Mouse (Mus musculus): ENCODE results near the gene Pdcd1lg2. TPM values are rescaled to one million over a fixed set of nuclear protein-coding genes. Genes with fewer than 3 reads are reported as not detected.

Pdcd1lg2 gene
- polyA plus RNA-seq, 1 experiment from 2014 or later: not detected

GRCm38 (mm10) chr19:29391279-29391678 is 19.4 kb upstream of the Pdcd1lg2 start:
- 73% methylated on average over 4 of the region's 4 CpGs for WGBS
- no peak overlapping the region for H3K4me3 ChIP-seq (ENCODE audit: low read depth, low read length)
- H3K4me2 ChIP-seq (ENCODE audit: low read length): no peak overlapping the region
- ATAC-seq (replicated peaks; ENCODE audit: low FRiP score, low TSS enrichment, low read depth): no peak
- no peak for DNase-seq (ENCODE audit: low spot score)
- H3K9ac ChIP-seq (ENCODE audit: low read length): no peak overlapping the region
- H3K4me1 ChIP-seq (replicated peaks; ENCODE audit: control insufficient read depth, insufficient read depth, low read length): no peaks in the 10 kb centered on the region
- H3K27me3 ChIP-seq (replicated peaks; ENCODE audit: control insufficient read depth, insufficient read depth, low read length): no peaks in the 10 kb centered on the region
- H3K36me3 ChIP-seq (ENCODE audit: control insufficient read depth, insufficient read depth, low read length): no peaks in the 10 kb centered on the region
- H3K9me3 ChIP-seq (ENCODE audit: control insufficient read depth, low read length): no peaks in the 10 kb centered on the region
- no peak overlapping the region for H3K27ac ChIP-seq (ENCODE audit: low read depth)

DNA sequence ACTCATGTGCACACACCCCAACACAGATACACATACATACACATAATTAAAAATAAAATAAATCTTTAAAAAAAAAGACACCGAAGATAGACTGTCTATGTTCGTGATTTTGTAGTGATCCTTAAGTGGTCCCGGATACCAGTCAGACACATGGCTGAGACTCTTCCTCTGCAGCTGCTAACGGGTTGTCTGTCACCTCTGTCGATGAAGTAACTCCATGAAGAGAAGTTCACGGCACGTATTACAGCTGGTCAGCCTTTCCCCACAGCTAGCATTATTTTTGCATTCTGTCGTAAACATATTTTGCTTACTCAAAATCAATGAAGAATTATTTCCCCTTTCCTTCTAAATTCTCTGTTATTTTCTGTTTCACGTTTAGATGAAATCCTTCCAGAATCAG is 17.4 kb upstream of the Pdcd1lg2 start:
- no peaks in the 10 kb centered on the region for H3K36me3 ChIP-seq (ENCODE audit: control insufficient read depth, insufficient read depth, low read length)
- no peak overlapping the region for H3K27ac ChIP-seq (ENCODE audit: low read depth)
- no peak overlapping the region for H3K9ac ChIP-seq (ENCODE audit: low read length)
- peaks cover 6% of the 10 kb centered on the region for H3K9me3 ChIP-seq (ENCODE audit: control insufficient read depth, low read length)
- no peak overlapping the region for H3K4me2 ChIP-seq (ENCODE audit: low read length)
- WGBS: 83% methylated on average over 9 of the region's 9 CpGs
- no peaks in the 10 kb centered on the region for H3K27me3 ChIP-seq (replicated peaks; ENCODE audit: control insufficient read depth, insufficient read depth, low read length)
- ATAC-seq (replicated peaks; ENCODE audit: low FRiP score, low TSS enrichment, low read depth) (no peak), DNase-seq (ENCODE audit: low spot score) (no peak)
- H3K4me1 ChIP-seq (replicated peaks; ENCODE audit: control insufficient read depth, insufficient read depth, low read length): no peaks in the 10 kb centered on the region
- no peak overlapping the region for H3K4me3 ChIP-seq (ENCODE audit: low read depth, low read length)

DNA sequence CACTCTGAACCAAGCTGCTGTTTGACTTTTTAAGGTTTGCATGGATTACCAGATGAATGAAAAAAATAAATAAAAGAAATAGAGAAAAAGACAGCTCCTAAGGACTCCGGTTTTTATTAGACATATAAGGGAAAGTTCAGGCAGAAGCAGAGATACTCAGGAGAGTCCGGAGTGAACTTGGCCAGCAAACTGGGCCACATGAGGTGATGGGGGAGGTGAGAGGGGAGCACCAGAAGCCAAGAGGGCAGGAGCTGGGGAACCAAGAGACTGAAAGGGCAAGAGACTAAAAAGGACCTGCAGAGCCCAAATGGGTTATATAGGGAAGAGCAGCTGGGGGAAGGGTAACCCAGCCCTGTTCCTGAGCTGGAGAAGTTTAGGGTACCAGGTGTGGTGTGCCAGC is 16.0 kb upstream of the Pdcd1lg2 start:
- Histone ChIP-seq H3K9me3 (ENCODE audit: control insufficient read depth, low read length) (peaks cover 7% of the 10 kb centered on the region), H3K4me1 (replicated peaks; ENCODE audit: control insufficient read depth, insufficient read depth, low read length) (no peaks in the 10 kb centered on the region), H3K9ac (ENCODE audit: low read length) (no peak overlapping the region), H3K4me3 (ENCODE audit: low read depth, low read length) (no peak overlapping the region), H3K4me2 (ENCODE audit: low read length) (no peak overlapping the region), H3K27ac (ENCODE audit: low read depth) (no peak overlapping the region), H3K27me3 (replicated peaks; ENCODE audit: control insufficient read depth, insufficient read depth, low read length) (no peaks in the 10 kb centered on the region), H3K36me3 (ENCODE audit: control insufficient read depth, insufficient read depth, low read length) (no peaks in the 10 kb centered on the region)
- WGBS: 90% methylated on average over 2 of the region's 2 CpGs
- ATAC-seq (replicated peaks; ENCODE audit: low FRiP score, low TSS enrichment, low read depth) (no peak), DNase-seq (ENCODE audit: low spot score) (no peak)

DNA sequence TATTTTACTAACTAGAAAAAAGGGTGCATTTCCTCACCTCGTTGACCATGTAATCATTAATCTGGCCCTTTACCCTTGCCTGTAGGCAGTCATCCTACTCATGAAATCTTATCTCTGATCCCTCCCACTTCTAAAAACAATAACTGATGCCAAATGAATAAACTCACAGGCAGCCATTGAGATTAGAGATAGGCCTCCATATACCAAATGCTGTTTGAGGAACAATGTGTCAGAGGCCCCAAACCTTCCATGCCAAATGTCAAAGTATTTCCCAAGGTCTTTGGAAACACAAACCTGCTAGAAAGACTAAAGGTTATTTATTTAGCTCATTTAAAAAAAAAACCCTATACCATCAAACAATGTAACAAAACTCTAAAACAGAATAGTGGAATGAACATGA is 14.4 kb upstream of the Pdcd1lg2 start:
- 57% methylated on average over 1 of the region's 1 CpGs for WGBS
- H3K4me3 ChIP-seq (ENCODE audit: low read depth, low read length): no peak overlapping the region
- no peak overlapping the region for H3K9ac ChIP-seq (ENCODE audit: low read length)
- H3K36me3 ChIP-seq (ENCODE audit: control insufficient read depth, insufficient read depth, low read length): no peaks in the 10 kb centered on the region
- no peaks in the 10 kb centered on the region for H3K4me1 ChIP-seq (replicated peaks; ENCODE audit: control insufficient read depth, insufficient read depth, low read length)
- no peak overlapping the region for H3K4me2 ChIP-seq (ENCODE audit: low read length)
- peaks cover 7% of the 10 kb centered on the region for H3K9me3 ChIP-seq (ENCODE audit: control insufficient read depth, low read length)
- DNase-seq (ENCODE audit: low spot score) (no peak), ATAC-seq (replicated peaks; ENCODE audit: low FRiP score, low TSS enrichment, low read depth) (no peak)
- no peak overlapping the region for H3K27ac ChIP-seq (ENCODE audit: low read depth)
- H3K27me3 ChIP-seq (replicated peaks; ENCODE audit: control insufficient read depth, insufficient read depth, low read length): no peaks in the 10 kb centered on the region

DNA sequence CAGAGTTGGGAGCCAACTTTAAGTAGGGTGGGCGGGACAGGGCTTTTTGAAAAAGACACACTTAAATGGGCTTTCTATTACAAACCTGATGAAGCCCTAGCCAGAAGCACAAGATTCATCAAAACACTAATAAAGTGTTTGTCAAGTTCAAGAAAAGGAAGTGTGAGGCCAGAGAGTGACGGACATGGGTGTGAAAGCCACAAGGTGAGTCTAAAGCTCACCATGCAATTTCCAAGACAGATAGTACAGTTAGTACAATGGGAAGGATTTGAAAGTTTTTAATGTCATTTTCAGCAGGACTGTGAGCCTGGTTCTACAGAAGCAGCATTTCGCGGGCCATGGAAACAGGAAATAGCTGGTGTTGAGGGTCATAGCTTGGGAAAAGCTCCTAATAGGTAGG is 10.9 kb upstream of the Pdcd1lg2 start:
- Histone ChIP-seq H3K9me3 (ENCODE audit: control insufficient read depth, low read length) (peaks cover 7% of the 10 kb centered on the region), H3K9ac (ENCODE audit: low read length) (no peak overlapping the region), H3K4me2 (ENCODE audit: low read length) (no peak overlapping the region), H3K36me3 (ENCODE audit: control insufficient read depth, insufficient read depth, low read length) (no peaks in the 10 kb centered on the region), H3K4me1 (replicated peaks; ENCODE audit: control insufficient read depth, insufficient read depth, low read length) (no peaks in the 10 kb centered on the region), H3K27ac (ENCODE audit: low read depth) (no peak overlapping the region), H3K4me3 (ENCODE audit: low read depth, low read length) (no peak overlapping the region), H3K27me3 (replicated peaks; ENCODE audit: control insufficient read depth, insufficient read depth, low read length) (no peaks in the 10 kb centered on the region)
- ATAC-seq (replicated peaks; ENCODE audit: low FRiP score, low TSS enrichment, low read depth): no peak
- 87% methylated on average over 4 of the region's 4 CpGs for WGBS
- DNase-seq (ENCODE audit: low spot score): no peak

DNA sequence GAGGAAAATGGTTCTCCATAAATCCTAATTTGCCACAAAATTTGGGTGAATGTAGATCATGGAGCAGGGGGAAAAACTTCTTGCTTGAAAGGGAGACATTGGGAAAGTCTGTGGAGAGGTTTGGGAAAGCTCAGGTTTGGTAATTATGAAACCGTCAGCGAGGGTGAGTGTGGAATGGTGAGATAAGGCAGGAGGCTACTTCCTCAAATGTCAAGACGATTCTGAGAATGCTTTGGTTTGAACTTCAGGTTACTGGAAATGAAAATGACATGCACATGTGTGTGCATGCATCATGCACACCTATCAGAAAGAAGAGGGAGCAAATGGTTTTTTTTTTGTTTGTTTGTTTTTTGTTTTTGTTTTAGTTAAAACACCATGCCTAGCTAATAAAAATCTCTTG is 10.3 kb upstream of the Pdcd1lg2 start:
- DNase-seq (ENCODE audit: low spot score) (no peak), ATAC-seq (replicated peaks; ENCODE audit: low FRiP score, low TSS enrichment, low read depth) (no peak)
- WGBS: 74% methylated on average over 3 of the region's 3 CpGs
- Histone ChIP-seq H3K4me3 (ENCODE audit: low read depth, low read length) (no peak overlapping the region), H3K4me1 (replicated peaks; ENCODE audit: control insufficient read depth, insufficient read depth, low read length) (no peaks in the 10 kb centered on the region), H3K4me2 (ENCODE audit: low read length) (no peak overlapping the region), H3K27me3 (replicated peaks; ENCODE audit: control insufficient read depth, insufficient read depth, low read length) (no peaks in the 10 kb centered on the region), H3K27ac (ENCODE audit: low read depth) (no peak overlapping the region), H3K9ac (ENCODE audit: low read length) (no peak overlapping the region), H3K36me3 (ENCODE audit: control insufficient read depth, insufficient read depth, low read length) (no peaks in the 10 kb centered on the region), H3K9me3 (ENCODE audit: control insufficient read depth, low read length) (peaks cover 7% of the 10 kb centered on the region)

DNA sequence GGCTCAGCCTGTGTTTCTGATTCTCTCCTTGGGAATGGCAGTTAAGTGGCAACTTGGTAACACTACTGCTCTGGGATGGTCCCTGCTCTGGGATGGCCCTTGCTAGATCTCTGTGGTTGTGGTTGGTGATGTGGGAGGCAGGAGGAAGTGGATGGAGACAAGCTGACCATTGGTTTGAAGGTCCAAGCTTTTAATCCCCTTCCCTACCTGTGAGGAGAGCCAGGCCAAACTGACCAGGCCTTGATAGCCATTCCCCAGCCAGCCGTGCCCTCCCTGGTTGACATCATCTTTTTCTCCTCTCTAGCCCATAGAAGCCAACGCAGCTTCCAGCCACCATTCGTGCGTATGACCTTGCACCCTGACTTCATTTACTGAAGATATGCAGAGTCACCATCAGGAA is 8.1 kb upstream of the Pdcd1lg2 start:
- H3K4me2 ChIP-seq (ENCODE audit: low read length): no peak overlapping the region
- 87% methylated on average over 4 of the region's 4 CpGs for WGBS
- no peak for ATAC-seq (replicated peaks; ENCODE audit: low FRiP score, low TSS enrichment, low read depth)
- DNase-seq (ENCODE audit: low spot score): no peak
- no peaks in the 10 kb centered on the region for H3K27me3 ChIP-seq (replicated peaks; ENCODE audit: control insufficient read depth, insufficient read depth, low read length)
- H3K4me3 ChIP-seq (ENCODE audit: low read depth, low read length): no peak overlapping the region
- H3K9me3 ChIP-seq (ENCODE audit: control insufficient read depth, low read length): peaks cover 7% of the 10 kb centered on the region
- no peaks in the 10 kb centered on the region for H3K4me1 ChIP-seq (replicated peaks; ENCODE audit: control insufficient read depth, insufficient read depth, low read length)
- H3K36me3 ChIP-seq (ENCODE audit: control insufficient read depth, insufficient read depth, low read length): no peaks in the 10 kb centered on the region
- no peak overlapping the region for H3K27ac ChIP-seq (ENCODE audit: low read depth)
- H3K9ac ChIP-seq (ENCODE audit: low read length): no peak overlapping the region

GRCm38 (mm10) chr19:29403251-29403650 is 7.5 kb upstream of the Pdcd1lg2 start:
- H3K9ac ChIP-seq (ENCODE audit: low read length): no peak overlapping the region
- WGBS: 85% methylated on average over 4 of the region's 4 CpGs
- ATAC-seq (replicated peaks; ENCODE audit: low FRiP score, low TSS enrichment, low read depth) (no peak), DNase-seq (ENCODE audit: low spot score) (no peak)
- H3K36me3 ChIP-seq (ENCODE audit: control insufficient read depth, insufficient read depth, low read length): no peaks in the 10 kb centered on the region
- H3K9me3 ChIP-seq (ENCODE audit: control insufficient read depth, low read length): peaks cover 2% of the 10 kb centered on the region
- H3K27me3 ChIP-seq (replicated peaks; ENCODE audit: control insufficient read depth, insufficient read depth, low read length): no peaks in the 10 kb centered on the region
- no peak overlapping the region for H3K4me3 ChIP-seq (ENCODE audit: low read depth, low read length)
- no peaks in the 10 kb centered on the region for H3K4me1 ChIP-seq (replicated peaks; ENCODE audit: control insufficient read depth, insufficient read depth, low read length)
- no peak overlapping the region for H3K27ac ChIP-seq (ENCODE audit: low read depth)
- no peak overlapping the region for H3K4me2 ChIP-seq (ENCODE audit: low read length)

GRCm38 (mm10) chr19:29405388-29405787 is 5.3 kb upstream of the Pdcd1lg2 start:
- no peak overlapping the region for H3K27ac ChIP-seq (ENCODE audit: low read depth)
- WGBS: 18% methylated on average over 2 of the region's 2 CpGs

More at GRCm38 (mm10) chr19:29405388-29405787, 5.3 kb upstream of the Pdcd1lg2 start:
- H3K4me3 ChIP-seq (ENCODE audit: low read depth, low read length): no peak overlapping the region
- DNase-seq (ENCODE audit: low spot score): no peak
- no peaks in the 10 kb centered on the region for H3K9me3 ChIP-seq (ENCODE audit: control insufficient read depth, low read length)
- H3K4me2 ChIP-seq (ENCODE audit: low read length): no peak overlapping the region
- H3K27me3 ChIP-seq (replicated peaks; ENCODE audit: control insufficient read depth, insufficient read depth, low read length): no peaks in the 10 kb centered on the region
- ATAC-seq (replicated peaks; ENCODE audit: low FRiP score, low TSS enrichment, low read depth): no peak
- H3K9ac ChIP-seq (ENCODE audit: low read length): no peak overlapping the region
- H3K36me3 ChIP-seq (ENCODE audit: control insufficient read depth, insufficient read depth, low read length): no peaks in the 10 kb centered on the region
- no peaks in the 10 kb centered on the region for H3K4me1 ChIP-seq (replicated peaks; ENCODE audit: control insufficient read depth, insufficient read depth, low read length)

All from intestine, embryonic 14.5 days (tissue).